Mouse (Mus musculus) heart, adult 9 months (tissue): ENCODE data around the gene Socs3.
A peak's percentile ranks its signal among the peaks of the same experiment; 100 is the strongest.

Experiments
- DNase-seq, 2 experiments: peaks; one replicate each; pipeline ENCODE4 v3.0.0; 2022; ENCODE audit warnings: low spot score in 2 of 2

Socs3 gene

DNA sequence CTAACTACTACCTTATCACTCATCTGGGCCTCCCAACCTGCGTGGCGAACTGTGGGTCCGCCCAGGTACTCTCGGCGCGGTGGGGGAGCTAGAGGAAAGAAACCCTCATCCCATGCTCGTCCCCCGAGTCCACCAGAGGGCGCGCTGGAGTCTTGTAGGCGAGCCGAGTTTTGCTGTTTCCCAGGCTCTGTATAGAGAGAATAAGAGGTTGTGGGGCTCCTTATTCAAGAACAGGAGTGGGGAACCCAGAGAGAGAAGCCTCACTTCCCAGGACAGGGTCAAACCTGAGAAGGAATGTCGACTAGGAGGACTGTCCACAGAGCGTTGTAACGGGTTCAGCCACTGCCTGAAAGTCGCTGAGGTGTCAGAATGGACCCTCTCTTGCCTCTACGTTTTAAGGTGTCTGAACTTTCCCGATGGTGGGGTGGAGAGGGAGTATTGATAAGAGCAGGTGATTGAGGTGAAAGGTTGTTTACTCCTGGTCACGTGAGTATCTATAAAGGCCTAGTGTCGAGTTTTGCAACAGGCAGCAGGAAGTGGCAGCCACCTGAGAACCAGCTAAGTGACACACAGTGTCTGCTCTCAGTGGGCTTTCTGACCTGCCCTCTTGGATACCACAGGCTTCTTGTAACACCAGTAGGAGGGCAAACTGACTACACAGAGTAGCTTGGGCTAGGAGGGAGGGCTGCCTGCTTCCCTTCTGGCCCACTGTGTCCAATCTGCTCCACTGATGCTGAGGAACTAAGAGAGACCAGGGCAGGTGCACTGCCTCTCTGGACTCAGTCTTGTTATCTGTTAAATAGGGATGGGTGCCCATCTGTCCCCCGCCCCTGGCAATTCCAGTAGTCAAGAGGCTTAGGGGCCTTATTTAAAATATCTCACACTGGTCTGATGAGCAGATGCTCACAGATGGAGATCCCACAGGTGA is at the start of gene Socs3:
Socs3 (minus strand) TSS at position 103 of the 928 bp plus-strand sequence.
- DNase-seq = peak; percentile 77 to 91

DNA sequence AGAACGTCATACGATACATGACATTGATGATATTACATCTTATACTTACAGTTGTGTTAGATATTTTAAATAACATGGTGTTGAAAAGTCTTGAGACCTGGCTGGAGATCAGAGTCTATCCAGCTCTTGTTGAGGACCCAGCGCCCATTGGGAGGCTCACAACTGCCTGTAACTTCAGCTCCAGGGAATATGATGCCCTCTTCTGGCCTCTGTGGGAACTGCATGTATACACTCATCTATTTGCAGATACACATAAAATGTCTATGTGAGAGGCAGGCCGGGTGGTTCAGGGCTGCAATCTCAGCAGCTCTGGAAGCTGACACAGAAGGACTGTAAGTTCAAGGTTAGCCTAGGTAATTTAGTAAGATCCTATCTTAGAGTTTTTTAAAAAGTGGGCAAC is 48.5 kb upstream of the Socs3 start:
- DNase-seq = no peak

GRCm38 (mm10) chr11:118015381-118016145 is 45.7 kb upstream of the Socs3 start:
- DNase-seq = no peak

- DNase-seq = no peak
These were observed 44.6 kb upstream of the Socs3 start for GRCm38 (mm10) chr11:118014391-118014995.

DNA sequence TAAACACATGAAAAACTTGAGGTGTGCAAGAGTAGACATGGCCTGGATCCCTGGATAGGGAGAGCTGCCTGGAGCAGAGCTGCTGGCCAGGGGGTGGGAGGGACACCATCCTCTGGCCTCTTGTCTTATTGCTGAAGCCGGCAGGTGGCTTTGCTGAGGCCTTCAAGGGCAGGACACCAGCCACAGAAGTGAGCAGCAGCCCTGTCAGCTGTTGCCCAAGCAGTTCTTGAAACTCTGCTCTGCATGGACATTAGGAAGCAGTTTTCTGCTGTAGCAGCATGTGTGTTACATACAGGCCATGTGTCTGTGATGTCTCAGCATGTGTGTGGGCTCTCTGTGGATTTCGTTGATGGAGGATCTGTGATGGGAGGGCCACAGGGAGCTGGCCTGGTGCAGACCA is 43.5 kb upstream of the Socs3 start:
- no peak for DNase-seq

GRCm38 (mm10) chr11:118012595-118012994 is 42.7 kb upstream of the Socs3 start:
- no peak for DNase-seq

GRCm38 (mm10) chr11:118009865-118010571 is 40.2 kb upstream of the Socs3 start:
- DNase-seq = no peak

- DNase-seq = no peak
These were observed 39.0 kb upstream of the Socs3 start for GRCm38 (mm10) chr11:118008843-118009242.

- no peak for DNase-seq
These were observed 38.4 kb upstream of the Socs3 start for GRCm38 (mm10) chr11:118008144-118008805.

DNA sequence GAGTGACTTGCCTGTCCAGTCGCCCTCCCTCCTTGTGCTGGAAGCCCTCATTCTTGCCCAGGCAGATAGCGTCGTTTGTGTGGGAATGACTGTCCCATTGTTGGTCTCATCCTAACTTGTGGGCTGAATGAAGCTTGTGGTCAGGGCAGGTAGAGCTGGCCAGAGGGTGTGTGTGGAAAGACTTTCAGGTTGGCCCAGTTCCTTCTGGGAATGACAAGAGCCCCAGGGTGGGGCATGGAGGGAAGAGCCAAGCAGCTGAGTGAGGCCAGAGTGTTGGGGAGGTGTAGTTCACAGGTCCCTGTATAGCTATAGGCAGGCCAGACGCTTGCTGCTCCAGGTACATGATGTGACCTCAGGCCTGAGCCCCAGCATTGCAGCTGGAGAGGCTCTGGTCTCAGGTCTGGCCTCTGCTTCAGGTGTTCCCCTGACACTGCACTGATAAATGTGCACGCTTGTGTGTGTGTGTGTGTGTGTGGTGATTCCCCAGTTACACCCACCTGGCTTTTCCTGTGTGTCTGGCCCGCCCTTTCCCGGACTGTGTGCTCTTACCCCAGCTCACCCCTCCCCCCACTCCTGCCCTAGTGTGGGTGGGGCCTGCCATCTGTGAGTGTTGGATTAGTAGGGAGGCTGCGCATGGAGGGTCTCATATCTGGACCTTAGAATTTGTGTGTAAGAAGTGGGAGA is 37.8 kb upstream of the Socs3 start:
- DNase-seq = no peak

GRCm38 (mm10) chr11:118004217-118004616 is 34.4 kb upstream of the Socs3 start:
- no peak for DNase-seq

DNA sequence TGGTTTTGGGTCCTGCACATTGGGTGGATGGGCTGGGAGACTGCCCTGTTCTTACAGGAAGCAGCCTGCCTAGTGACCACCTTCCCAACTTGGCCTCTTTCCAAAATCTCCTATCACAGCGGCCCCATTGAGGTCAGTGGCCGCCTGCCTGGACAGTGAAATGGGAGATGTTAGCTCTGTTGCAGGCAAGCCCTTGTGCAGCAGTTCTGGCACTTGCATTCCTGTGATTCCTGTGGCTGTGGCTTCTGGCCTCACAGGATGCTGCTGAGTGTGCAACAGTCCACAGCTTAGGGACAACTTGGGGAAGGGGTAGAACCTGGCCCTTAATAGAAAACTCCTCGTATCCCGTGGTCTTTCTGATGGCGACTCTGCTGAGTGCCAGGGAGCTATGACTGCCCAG is 33.9 kb upstream of the Socs3 start:
- DNase-seq = no peak

- DNase-seq = no peak
These were observed 33.3 kb upstream of the Socs3 start for GRCm38 (mm10) chr11:118003176-118003575.

GRCm38 (mm10) chr11:118000565-118001215 is 30.8 kb upstream of the Socs3 start:
- no peak for DNase-seq

DNA sequence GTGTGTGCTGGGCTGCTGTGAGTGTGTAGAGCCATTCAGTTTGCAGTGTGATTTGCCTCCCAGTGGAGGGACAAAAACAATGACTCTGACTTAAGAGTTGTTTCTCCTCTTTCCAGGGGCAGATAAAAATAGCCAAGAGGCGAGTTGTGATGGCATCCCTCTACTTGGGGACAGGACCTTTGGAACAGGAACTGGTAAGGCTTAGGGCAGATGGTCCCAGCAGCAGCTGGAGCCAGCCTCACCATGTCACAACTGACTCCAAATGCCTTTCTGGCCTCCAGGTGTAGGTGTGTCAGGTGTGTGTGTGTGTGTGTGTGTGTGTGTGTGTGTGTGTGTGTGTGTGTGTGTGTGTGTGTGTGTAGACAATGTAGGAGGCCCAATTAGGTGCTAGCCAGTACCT is 30.2 kb upstream of the Socs3 start:
- no peak for DNase-seq

DNA sequence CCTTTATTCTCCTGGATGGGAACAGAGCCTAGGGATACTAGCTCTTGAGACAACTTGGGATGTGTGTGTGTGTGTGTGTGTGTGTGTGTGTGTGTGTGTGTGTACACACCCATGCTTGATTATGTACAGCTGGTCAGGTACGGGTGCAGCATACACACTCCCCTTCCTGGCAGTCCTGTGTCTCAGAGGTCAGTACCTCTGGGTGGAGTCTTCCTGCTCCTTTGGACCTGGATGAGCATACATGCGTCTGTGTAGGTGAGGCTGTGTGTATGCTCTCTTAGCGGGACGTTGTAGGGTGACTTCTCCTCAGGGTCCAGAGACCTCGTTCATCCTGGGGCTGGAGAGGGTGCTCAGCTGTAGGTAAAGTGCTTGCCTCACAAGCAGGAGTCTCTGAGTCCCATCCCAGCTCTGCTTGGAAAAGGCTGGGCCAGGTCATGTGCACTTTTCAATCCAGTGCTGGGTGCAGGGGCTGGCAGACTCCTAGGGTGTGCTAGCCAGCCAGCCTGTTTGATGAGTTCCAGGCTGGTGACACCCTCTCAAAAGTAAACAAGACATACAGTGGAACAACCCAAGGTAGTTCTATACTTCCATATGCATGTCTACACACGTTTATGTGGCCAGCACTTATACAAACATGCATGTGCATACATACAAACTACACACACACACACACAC is 29.6 kb upstream of the Socs3 start:
- DNase-seq = no peak

- no peak for DNase-seq
These were observed 28.5 kb upstream of the Socs3 start for GRCm38 (mm10) chr11:117998356-117998755.

DNA sequence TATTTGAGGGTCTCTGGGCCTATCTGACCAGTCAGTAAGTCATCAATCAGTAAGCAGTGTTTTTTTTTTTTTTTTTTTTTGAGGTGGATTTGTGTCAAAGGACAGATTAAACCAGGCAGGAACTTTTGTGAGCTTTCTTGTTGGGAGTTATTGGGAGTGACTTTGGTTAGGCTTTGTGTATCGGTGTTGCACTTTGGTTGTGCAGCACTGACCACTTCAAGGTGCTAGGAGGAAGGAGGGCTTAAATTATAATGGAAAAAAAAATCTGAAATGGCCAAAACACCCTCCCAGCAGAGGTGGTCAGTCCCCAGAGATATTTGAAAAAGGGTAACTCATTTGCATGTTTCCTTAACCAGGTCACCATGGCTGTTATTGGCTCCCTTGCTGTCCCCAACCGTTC is 27.2 kb upstream of the Socs3 start:
- no peak for DNase-seq

GRCm38 (mm10) chr11:117996066-117996465 is 26.2 kb upstream of the Socs3 start:
- no peak for DNase-seq

- no peak for DNase-seq
These were observed 25.8 kb upstream of the Socs3 start for GRCm38 (mm10) chr11:117995661-117996060.
